In genomic region chr10:121858086-121858485, GRCm38 (mm10) we compare ENCODE assay signal across 11 mouse cellular contexts.
"Had no signal": no experiment of that assay in that cellular context is flagged by ENCODE, and none has a peak within 500 bp of the region (broad histone marks: within the 10 kb centered on the region; RNA-seq: fewer than 3 reads in every experiment).

No protein-coding gene starts in this region.

- H3K9ac ChIP-seq: liver, embryonic 13.5 days had no signal

- H3K4me2 ChIP-seq: liver, embryonic 13.5 days; midbrain, embryonic 11.5 days had no signal

- DNase-seq: kidney, adult 8-10 months; kidney, postnatal 25 days; liver, embryonic 13.5 days; lung, adult 2 months; lung, postnatal 14 days; lung, postnatal 4 days; midbrain, embryonic 14.5 days; thymus, adult 18-20 months; thymus, postnatal 14 days; thymus, postnatal 4 days had no signal

- H3K36me3 ChIP-seq: liver, embryonic 13.5 days had no signal

- H3K4me3 ChIP-seq: liver, embryonic 13.5 days had no signal

- H3K27ac ChIP-seq: liver, embryonic 13.5 days had no signal

- H3K27me3 ChIP-seq: liver, embryonic 13.5 days had no signal

- H3K4me1 ChIP-seq: liver, embryonic 13.5 days had no signal
